Mouse (Mus musculus) brown adipose tissue, adult 24 weeks (tissue): ENCODE measurements around the gene Ccdc12. TPM values are rescaled to one million over a fixed set of nuclear protein-coding genes. Genes with fewer than 3 reads are reported as not detected.
A peak's percentile ranks its signal among the peaks of the same experiment; 100 is the strongest.

Source experiments
- H3K27ac ChIP-seq: fragments of 200-500 bp; replicated peaks from 2 replicates; pipeline ENCODE4 v1.5.1; 2012; ENCODE audit warnings: low read depth, mild to moderate bottlenecking, low read length
- H3K4me1 ChIP-seq: fragments of 200-500 bp; 2 replicates; pipeline ENCODE4 v1.6.1; 2012; ENCODE audit warnings: low read length, mixed read lengths; ENCODE audit not compliant: control insufficient read depth, insufficient read depth, insufficient read length
- H3K4me3 ChIP-seq: fragments of 200-500 bp; 2 replicates; pipeline ENCODE4 v1.5.1; 2012; ENCODE audit warnings: low read depth, mild to moderate bottlenecking, low read length, moderate library complexity; ENCODE audit not compliant: insufficient read depth
- polyA plus RNA-seq: library from polyadenylated mRNA; stranded (reverse); fragments of >200 nt; gene quantifications from 2 replicates; pipeline ENCODE4 v1.2.4, GENCODE M21; 2012; ENCODE audit not compliant: missing spikeins, insufficient read depth, insufficient read length

Ccdc12 gene
- polyA plus RNA-seq, result 44.7 and 46.2 TPM in 2 replicates

DNA sequence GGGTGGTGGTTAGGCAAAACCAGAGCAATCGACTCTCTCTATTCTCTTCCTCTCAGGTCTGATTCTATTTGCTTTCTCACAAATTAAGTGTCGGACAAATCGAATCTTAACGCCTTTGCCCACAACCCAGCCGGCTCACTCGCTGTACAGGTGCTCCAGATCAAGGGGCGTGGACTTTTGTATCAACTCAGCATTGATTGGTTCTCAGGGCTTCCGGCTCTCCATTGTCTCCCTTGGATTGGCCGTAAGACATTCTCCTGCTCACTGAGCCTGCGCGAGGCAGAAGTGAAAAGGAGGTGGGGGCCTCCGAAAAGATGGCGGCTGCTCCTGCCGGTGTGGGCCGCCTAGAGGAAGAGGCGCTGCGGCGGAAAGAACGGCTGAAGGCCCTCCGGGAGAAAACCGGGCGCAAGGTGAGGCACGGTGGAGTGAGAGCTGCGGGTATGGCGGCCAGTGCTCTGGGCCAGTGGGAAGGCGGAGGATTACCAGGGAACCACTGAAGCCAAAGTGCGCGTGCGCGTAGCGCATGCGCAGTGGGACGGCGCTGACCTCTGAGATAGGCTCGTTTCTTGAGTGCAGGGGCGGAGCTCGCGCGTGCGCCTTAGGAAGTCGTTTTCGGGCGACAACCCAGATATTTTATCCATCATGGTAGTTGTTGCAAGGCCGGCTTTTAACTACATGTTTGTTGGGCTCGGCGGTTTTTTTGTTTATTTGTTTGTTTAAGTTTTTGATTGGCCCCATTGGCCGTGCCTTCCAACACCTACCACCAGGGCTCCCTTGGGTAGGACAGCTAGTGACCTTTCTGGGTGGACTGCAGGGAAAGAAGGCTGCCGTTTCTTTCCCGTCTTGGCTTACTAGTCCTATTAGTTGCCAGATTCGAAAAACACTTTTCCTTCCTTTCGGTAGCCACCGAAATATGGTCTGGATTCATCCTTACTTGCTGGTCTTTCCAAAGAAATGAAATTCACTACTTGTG lies at the start of gene Ccdc12:
TSS of gene Ccdc12 (plus strand) at position 255 of the 973 bp plus-strand sequence.
- Histone ChIP-seq H3K27ac (peak within 1 kb of the TSS; percentile 97), H3K4me1 (peaks cover 15% of the 10 kb centered on the region), H3K4me3 (peak within 1 kb of the TSS; percentile 80)

- Histone ChIP-seq H3K4me3 (no peak overlapping the region), H3K27ac (no peak overlapping the region)
Observed at GRCm38 (mm10) chr9:110611471-110611870, 44.8 kb upstream of the Ccdc12 start.

DNA sequence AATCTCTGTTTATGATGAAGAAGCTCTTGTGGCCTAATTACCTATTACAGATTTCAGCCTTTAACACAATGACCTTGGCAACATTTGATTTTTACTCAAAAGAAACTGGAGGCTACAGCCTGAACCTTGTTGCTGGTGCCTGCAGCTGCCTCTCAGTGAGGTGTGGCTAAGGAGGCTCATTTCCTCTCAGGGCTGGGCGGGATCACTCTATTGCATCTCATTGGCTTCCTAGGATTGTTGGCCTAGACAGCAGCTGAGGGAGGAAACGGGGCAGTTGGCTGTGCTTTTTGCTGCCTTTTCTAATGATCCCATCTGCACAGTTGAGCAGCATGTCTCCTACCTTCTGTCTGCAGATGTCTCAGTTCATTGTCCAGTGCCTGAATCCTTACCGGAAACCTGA lies 39.2 kb upstream of the Ccdc12 start:
- Histone ChIP-seq H3K27ac (peak overlapping the region; percentile 11; the same call in 1 of the 2 replicates), H3K4me3 (no peak overlapping the region), H3K4me1 (0 out of 2 replicates have a peak, but pooled peaks cover 3% of the 10 kb centered on the region)

More at GRCm38 (mm10) chr9:110611471-110611870, 44.8 kb upstream of the Ccdc12 start:
- no peaks in the 10 kb centered on the region for H3K4me1 ChIP-seq

DNA sequence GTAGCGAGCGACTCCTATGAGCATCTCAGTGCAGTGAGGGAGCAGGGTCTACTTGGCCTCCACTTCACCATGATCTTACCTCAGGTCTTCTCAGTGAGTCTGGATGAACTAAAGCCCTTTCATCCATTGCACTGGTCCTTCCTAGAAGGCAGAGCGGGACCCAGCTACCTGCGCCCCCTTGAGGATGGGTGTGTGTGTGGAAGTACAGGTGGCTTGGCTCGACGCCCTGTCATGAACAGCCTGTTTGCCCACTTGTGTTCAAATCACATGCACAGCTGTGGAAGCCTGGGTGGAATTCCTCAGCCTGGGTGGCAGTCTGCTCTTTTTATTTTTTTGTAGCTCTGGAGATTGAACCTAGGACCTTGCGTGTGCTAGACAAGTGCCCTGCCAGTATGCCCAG lies 36.1 kb upstream of the Ccdc12 start:
- H3K4me1 ChIP-seq, result peaks cover 5% of the 10 kb centered on the region; the same call in 1 of the 2 replicates
- no peak overlapping the region for H3K4me3 ChIP-seq
- H3K27ac ChIP-seq, result no peak overlapping the region

DNA sequence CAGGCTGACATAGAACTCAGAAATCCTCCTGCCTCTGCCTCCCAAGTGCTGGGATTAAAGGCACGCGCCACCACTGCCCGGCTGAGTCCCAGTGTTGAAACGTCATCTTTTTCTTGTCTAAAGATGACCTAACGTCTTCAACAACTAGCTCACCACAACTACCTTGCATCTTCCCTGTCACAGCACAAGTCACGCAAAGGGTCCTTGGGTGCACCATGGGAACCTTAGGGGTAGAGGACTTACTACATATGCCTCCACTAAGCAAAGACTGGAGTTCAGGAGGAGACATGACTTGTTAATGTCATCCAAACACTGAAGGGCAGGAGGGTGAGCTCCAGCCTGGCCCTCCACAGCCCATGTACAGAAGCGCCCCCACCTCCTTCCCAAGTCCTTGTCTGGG lies 35.6 kb upstream of the Ccdc12 start:
- no peak overlapping the region for H3K4me3 ChIP-seq
- no peak overlapping the region for H3K27ac ChIP-seq
- H3K4me1 ChIP-seq, result peaks cover 7% of the 10 kb centered on the region; the same call in 1 of the 2 replicates

DNA sequence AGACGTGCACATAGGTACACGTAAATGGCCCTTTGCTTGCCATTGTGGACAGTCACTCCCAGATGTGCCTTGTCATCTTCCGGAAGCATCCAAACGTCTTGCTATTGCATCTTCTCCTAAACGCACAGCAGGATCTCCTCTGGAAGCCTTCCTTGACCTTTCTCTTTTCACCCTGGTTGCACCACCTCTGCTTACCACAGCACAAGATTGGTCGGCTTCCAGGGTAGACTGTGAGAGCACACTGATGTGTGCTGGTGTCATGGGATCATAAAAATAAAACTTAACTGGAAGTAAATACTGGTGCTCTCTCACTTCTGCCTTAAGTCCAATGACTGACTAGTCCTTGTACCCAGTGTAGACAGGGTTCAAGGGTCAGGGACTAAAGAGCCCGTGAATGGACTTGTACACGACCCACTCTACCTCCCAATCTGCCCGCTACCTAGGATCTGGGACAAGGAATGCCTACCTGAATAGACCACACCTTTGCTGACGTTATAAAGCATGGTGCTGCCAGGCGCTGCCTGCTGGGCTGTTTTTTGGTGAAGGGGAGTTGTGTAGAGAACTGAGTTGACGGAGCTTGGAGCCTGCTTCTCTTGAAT lies 33.6 kb upstream of the Ccdc12 start:
- Histone ChIP-seq H3K4me3 (no peak overlapping the region), H3K4me1 (peaks cover 4% of the 10 kb centered on the region; the same call in 1 of the 2 replicates), H3K27ac (peak overlapping the region; percentile 13; the same call in 1 of the 2 replicates)

DNA sequence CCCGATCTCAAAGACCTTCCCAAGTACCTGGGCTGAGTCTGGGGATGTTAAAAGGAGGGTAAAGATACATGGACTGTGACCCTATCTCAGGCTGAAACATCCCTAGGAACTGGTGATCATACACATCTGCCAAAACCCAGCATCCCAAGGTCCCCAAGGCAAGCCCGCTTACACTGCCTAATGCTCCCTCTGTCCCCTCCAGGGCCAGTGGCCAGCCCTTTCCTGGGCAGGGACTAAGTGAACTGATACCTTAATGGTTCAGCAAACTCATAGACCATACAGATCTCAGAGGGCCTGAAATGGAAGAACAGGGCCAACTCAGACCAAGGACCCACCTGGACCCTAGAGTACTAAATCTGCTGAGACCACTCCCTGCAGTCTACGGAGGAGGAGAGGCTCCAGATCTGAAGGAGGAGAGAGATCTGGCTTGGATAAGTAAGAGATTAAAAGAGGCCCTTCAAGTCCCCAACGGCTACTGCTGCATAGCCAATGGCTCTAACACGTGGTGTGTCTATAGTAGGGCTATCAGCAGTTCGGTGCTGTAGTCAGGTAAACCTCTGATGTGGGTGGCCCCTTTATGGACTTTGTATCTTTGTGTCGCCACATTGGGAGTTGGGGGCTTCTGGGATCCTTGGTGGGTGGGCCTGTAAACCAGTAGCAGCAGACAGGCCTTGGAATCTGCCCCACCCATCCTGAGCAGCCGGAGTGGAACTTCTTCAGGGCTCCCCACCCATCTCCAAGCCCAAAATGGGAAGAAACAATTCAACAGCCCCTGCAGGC lies 32.7 kb upstream of the Ccdc12 start:
- Histone ChIP-seq H3K27ac (no peak overlapping the region), H3K4me1 (peaks cover 4% of the 10 kb centered on the region; the same call in 1 of the 2 replicates), H3K4me3 (peak overlapping the region; percentile 66)

DNA sequence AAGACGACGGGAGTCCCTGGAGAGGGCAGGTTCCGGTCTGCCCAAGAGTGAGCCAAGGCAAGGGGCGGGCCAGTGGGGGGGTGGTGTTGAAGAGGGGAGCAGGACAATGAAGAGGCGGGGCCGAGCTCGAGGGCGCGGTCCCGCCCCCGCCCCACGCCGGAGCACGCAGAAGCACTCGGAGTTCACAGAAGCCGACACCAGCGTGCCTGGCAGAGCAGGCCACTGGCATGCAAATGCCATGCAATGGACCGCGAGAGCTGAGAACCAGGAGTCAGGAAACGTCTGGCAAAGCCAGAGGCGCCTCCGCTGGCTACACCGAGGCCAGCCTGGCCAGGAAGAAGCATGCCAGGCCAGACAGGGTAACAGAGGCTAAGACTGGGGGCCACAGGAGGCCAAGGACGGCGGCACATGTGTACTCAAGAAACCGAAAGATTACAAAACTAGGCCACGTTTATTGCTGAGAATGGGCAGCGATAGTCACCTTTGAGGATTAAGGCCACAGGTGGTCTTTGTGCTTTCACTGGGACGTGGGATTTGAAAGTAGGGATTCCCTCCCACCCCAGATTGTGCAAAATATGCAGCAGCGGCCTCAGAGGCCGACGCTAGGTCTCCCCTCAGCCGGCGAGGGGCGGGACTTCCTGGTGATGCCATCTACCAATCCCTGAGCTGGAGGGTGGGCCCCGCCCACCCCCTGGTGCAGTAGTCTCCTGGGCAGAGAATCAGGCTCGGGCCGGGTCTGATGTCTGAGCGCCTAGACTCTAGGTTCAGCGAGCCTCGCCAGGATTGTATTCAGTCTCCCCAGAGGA lies 31.7 kb upstream of the Ccdc12 start, which contains the start of gene Nradd:
TSS of gene Nradd (minus strand) at position 92 of the 806 bp plus-strand sequence.
- Histone ChIP-seq H3K4me3 (peak within 1 kb of the TSS; percentile 66), H3K27ac (peak within 1 kb of the TSS; percentile 54), H3K4me1 (peaks cover 4% of the 10 kb centered on the region; the same call in 1 of the 2 replicates)

- no peak overlapping the region for H3K27ac ChIP-seq
- H3K4me3 ChIP-seq, result peak overlapping the region; percentile 66
- H3K4me1 ChIP-seq, result peaks cover 4% of the 10 kb centered on the region; the same call in 1 of the 2 replicates
Observed at GRCm38 (mm10) chr9:110625350-110625908, 30.9 kb upstream of the Ccdc12 start.

DNA sequence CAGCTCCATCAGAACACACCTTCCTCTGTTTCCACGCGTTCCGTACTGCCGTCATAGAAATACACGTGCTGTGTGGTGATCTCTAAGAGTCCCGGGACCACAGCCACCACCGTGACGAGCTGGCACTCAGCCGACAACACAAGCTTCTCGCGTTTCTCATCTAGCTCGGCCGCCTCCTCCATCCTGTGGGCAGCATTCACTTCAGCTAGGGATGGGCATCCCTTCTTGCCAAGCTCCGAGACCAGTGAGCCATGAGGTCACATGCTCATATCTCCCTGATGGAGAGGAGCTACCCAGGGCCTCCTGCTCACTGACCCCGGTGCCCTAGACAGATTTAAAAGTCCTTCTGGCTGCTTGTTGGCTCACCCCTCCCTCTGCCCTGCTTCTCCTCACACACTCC lies 26.1 kb upstream of the Ccdc12 start:
- H3K4me1 ChIP-seq, result peaks cover 2% of the 10 kb centered on the region; the same call in 1 of the 2 replicates
- H3K4me3 ChIP-seq, result no peak overlapping the region
- no peak overlapping the region for H3K27ac ChIP-seq

DNA sequence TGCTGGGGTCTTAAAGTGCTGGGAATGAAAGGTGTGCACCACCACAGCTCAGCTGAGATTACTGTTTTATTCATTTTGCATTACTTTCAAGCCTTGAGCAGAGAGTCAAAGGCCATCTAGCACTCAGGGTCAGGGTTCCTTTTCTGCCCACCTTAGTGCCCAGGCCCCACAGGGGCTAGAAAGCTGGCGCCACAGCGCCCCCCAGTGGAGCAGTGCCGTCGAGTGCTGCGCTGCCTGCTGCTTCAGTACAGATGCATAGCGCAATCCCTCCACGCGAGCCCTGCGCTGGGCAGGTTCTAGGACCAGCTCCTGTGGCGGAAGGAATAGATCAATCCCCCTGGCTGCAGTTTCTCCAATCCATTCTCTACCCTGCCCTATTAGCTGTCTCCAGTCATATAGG lies 25.1 kb upstream of the Ccdc12 start:
- Histone ChIP-seq H3K4me1 (no peaks in the 10 kb centered on the region), H3K4me3 (no peak overlapping the region), H3K27ac (no peak overlapping the region)

GRCm38 (mm10) chr9:110631651-110632275 lies 24.5 kb upstream of the Ccdc12 start:
- Histone ChIP-seq H3K27ac (no peak overlapping the region), H3K4me3 (no peak overlapping the region), H3K4me1 (no peaks in the 10 kb centered on the region)

- Histone ChIP-seq H3K4me3 (no peak overlapping the region), H3K4me1 (no peaks in the 10 kb centered on the region), H3K27ac (no peak overlapping the region)
Observed at GRCm38 (mm10) chr9:110632671-110633070, 23.6 kb upstream of the Ccdc12 start.
